Mouse (Mus musculus): Measurements from ENCODE around the gene Snapc5.

GRCm38 (mm10) chr9:64207509-64208084 is 28.5 kb downstream of the Snapc5 start:
- TF ChIP-seq CHD1 (IDR thresholded peaks at IDR 0.05; ENCODE audit: low read depth, low read length) (no peak), POLR2A (IDR thresholded peaks at IDR 0.05; ENCODE audit: low read depth, low read length) (no peak), MYC (IDR thresholded peaks at IDR 0.05; ENCODE audit: low read depth, low read length) (no peak), CHD2 (IDR thresholded peaks at IDR 0.05; ENCODE audit: low read length) (no peak), CTCF (conservative IDR thresholded peaks at IDR 0.05 in 1 of 2, IDR thresholded peaks at IDR 0.05 in 1 of 2; ENCODE audit: low read depth in 2 of 2, low read length in 2 of 2) (no peak), TCF12 (IDR thresholded peaks at IDR 0.05; ENCODE audit: low read depth, low read length) (no peak), MAX (IDR thresholded peaks at IDR 0.05; ENCODE audit: low read length) (no peak), NRF1 (IDR thresholded peaks at IDR 0.05; ENCODE audit: low read depth, low read length) (no peak), PAX5 (IDR thresholded peaks at IDR 0.05; ENCODE audit: low read length) (no peak), SIN3A (IDR thresholded peaks at IDR 0.05; ENCODE audit: low read length) (no peak), IRF4 (IDR thresholded peaks at IDR 0.05; ENCODE audit: low read depth, low read length) (no peak), POLR2AphosphoS2 (IDR thresholded peaks at IDR 0.05; ENCODE audit: low read depth, low read length) (no peak), MEF2A (IDR thresholded peaks at IDR 0.05; ENCODE audit: borderline replicate concordance, low read depth, low read length) (no peak), RAD21 (IDR thresholded peaks at IDR 0.05; ENCODE audit: low read depth, low read length) (no peak)
